Mouse (Mus musculus) stomach, embryonic 16.5 days (tissue): ENCODE results near the gene Rpl26. TPM values are rescaled to one million over a fixed set of nuclear protein-coding genes. Genes with fewer than 3 reads are reported as not detected.

Experiments used
- ATAC-seq: fragments of 200-750 bp; cut with Nextera tagmentation; 2 replicates; pipeline ENCODE4 v1.8.0; 2017; ENCODE audit warnings: moderate number of reproducible peaks, moderate TSS enrichment; ENCODE audit not compliant: insufficient read depth, low FRiP score
- H3K27ac ChIP-seq: fragments of 300-500 bp; sonication (generic); 2 replicates; pipeline ENCODE4 v1.5.1; 2014; ENCODE audit warnings: low read length
- H3K27me3 ChIP-seq: fragments of 300-500 bp; sonication (generic); 2 replicates; pipeline ENCODE4 v1.6.1; 2014; ENCODE audit warnings: low read length, control low read depth, mixed read lengths; ENCODE audit not compliant: control insufficient read depth, insufficient read depth
- H3K36me3 ChIP-seq: fragments of 300-500 bp; sonication (generic); 2 replicates; pipeline ENCODE4 v1.6.1; 2014; ENCODE audit warnings: low read length; ENCODE audit not compliant: control insufficient read depth, insufficient read depth
- H3K4me1 ChIP-seq: fragments of 300-500 bp; sonication (generic); 2 replicates; pipeline ENCODE4 v1.6.1; 2014; ENCODE audit warnings: low read length, control low read depth, mixed read lengths; ENCODE audit not compliant: control insufficient read depth, insufficient read depth
- H3K4me2 ChIP-seq: fragments of 300-500 bp; sonication (generic); 2 replicates; pipeline ENCODE4 v1.6.1; 2014; ENCODE audit warnings: low read depth, low read length, mixed read lengths
- H3K4me3 ChIP-seq: fragments of 300-500 bp; sonication (generic); replicated peaks from 2 replicates; pipeline ENCODE4 v1.5.1; 2014; ENCODE audit warnings: mild to moderate bottlenecking, low read length
- H3K9ac ChIP-seq: fragments of 300-500 bp; sonication (generic); 2 replicates; pipeline ENCODE4 v1.6.1; 2014; ENCODE audit warnings: low read length
- H3K9me3 ChIP-seq: fragments of 300-500 bp; sonication (generic); replicated peaks from 2 replicates; pipeline ENCODE4 v1.6.1; 2016; ENCODE audit warnings: low read length, control low read depth; ENCODE audit not compliant: control insufficient read depth
- WGBS: fragments of 180-500 bp; shearing (Covaris S2); extraction: QIAGEN DNeasy Blood & Tissue Kit; methylation state at CpG from one replicate; pipeline ENCODE4 v1.1.7; 2014; 5-methylcytosine and 5-hydroxymethylcytosine counted together
- polyA plus RNA-seq: library from polyadenylated mRNA; unstranded; fragments of >200 nt; fragmentation: Nextera tagmentation; extraction: Ambion mirVana; gene quantifications from 2 replicates; pipeline ENCODE4 v1.2.1, GENCODE M21; 2015

Gene Rpl26
- polyA plus RNA-seq, 1 experiment from 2014 or later = 932 TPM

DNA sequence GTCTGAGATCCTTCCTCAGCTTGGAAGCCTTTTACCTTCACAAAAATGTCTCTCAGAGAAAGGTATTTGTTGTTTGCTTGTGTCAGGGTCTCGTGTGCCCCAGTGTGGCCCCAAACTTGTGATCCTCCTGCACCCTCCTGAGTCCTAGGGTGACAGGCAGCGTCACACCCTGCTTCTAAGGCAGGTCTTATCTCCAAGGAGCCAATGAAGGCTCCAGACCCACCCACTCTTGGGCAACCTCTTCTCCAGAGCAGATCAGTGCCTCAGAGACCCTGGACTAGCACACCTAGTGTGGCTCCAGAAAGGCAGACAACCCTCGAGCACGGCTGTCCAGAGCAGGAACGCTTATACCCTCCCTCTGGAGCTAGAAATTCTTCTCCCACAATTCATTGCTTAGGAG lies 17.0 kb upstream of the Rpl26 start:
- WGBS = 55% methylated on average over 5 of the region's 5 CpGs
- H3K4me1 ChIP-seq = no peaks in the 10 kb centered on the region
- no peak overlapping the region for H3K9ac ChIP-seq
- no peaks in the 10 kb centered on the region for H3K9me3 ChIP-seq
- H3K27ac ChIP-seq = no peak overlapping the region
- no peak overlapping the region for H3K4me2 ChIP-seq
- 0 out of 2 replicates have a peak, but pooled peaks have one; percentile 60 for ATAC-seq
- H3K4me3 ChIP-seq = no peak overlapping the region
- H3K27me3 ChIP-seq = no peaks in the 10 kb centered on the region
- H3K36me3 ChIP-seq = no peaks in the 10 kb centered on the region

DNA sequence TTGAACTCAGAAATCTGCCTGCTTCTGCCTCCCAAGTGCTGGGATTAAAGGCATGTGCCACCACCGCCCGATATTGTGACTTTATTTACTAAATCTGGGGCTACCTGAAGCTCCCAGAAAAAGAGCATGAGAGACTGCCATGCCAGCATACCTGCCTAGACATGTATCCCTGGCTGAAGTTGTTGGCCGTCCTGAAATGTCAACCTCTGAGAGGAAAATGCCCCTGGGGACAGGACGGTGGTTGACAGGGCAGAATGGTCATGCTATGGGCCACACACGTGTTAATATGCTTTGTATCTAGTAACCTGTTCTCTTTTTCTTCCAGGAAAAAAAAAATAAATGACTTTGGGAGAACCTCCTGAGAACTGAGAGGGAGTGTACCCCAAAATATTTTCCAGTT lies 15.3 kb upstream of the Rpl26 start:
- Histone ChIP-seq H3K4me1 (no peaks in the 10 kb centered on the region), H3K27ac (no peak overlapping the region), H3K4me2 (no peak overlapping the region), H3K4me3 (no peak overlapping the region), H3K36me3 (no peaks in the 10 kb centered on the region), H3K9me3 (no peaks in the 10 kb centered on the region), H3K9ac (no peak overlapping the region), H3K27me3 (no peaks in the 10 kb centered on the region)
- 85% methylated on average over 5 of the region's 5 CpGs for WGBS
- ATAC-seq = no peak

DNA sequence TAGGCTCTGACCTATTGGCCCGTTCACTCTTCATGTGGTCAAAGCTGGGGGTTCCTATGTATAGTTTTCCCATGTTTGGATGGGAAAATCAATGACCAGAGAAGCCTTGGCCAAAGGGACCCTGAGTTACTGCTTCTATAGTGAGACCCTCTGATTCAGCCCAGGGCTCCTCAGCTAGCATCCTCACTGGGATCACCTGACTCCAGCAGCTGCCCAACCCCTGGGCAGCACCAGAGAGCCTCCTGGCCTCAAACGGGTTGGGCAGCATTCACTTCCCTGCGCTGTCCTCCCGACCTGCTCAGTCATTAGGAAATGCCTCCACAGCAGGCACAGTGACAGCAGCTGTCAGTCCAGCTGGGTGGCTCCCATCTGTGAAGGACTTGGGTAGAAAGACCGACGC lies 13.1 kb upstream of the Rpl26 start, which contains the start of gene Rnf222:
Gene Rnf222 (plus strand): TSS at position 301 of the 400 bp plus-strand sequence.
- no peaks in the 10 kb centered on the region for H3K27me3 ChIP-seq
- no peaks in the 10 kb centered on the region for H3K4me1 ChIP-seq
- H3K4me3 ChIP-seq = no peak within 1 kb of the TSS
- no peak within 1 kb of the TSS for H3K4me2 ChIP-seq
- WGBS = 26% methylated on average over 6 of the region's 6 CpGs
- H3K9ac ChIP-seq = no peak within 1 kb of the TSS
- H3K36me3 ChIP-seq = no peaks in the 10 kb centered on the region
- no peak for ATAC-seq
- H3K27ac ChIP-seq = peak within 1 kb of the TSS; percentile 29; the same call in 1 of the 2 replicates
- no peaks in the 10 kb centered on the region for H3K9me3 ChIP-seq

DNA sequence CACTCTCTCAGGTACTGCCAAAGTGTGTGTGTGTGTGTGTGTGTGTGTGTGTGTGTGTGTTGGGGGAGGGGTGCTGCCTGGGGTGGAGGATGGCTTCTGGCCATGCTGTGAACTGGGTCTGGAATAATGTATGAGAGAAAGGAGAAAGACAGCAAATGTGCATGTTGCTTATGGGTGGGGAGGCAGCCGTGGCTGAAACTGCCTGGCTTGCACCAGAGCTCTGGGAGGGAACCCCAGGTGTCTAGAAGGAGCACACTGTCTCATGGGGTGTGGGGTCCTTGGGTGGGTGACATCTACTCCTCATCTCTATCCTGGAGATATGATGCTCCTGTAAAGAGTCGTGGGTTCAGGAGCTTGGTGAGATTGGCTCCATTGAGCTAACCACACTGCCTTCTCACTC lies 12.7 kb upstream of the Rpl26 start:
- no peaks in the 10 kb centered on the region for H3K4me1 ChIP-seq
- no peaks in the 10 kb centered on the region for H3K36me3 ChIP-seq
- no peak overlapping the region for H3K9ac ChIP-seq
- no peak overlapping the region for H3K4me2 ChIP-seq
- no peaks in the 10 kb centered on the region for H3K9me3 ChIP-seq
- H3K4me3 ChIP-seq = no peak overlapping the region
- no peaks in the 10 kb centered on the region for H3K27me3 ChIP-seq
- ATAC-seq = no peak
- 74% methylated on average over 2 of the region's 2 CpGs for WGBS
- peak overlapping the region; percentile 29; the same call in 1 of the 2 replicates for H3K27ac ChIP-seq

DNA sequence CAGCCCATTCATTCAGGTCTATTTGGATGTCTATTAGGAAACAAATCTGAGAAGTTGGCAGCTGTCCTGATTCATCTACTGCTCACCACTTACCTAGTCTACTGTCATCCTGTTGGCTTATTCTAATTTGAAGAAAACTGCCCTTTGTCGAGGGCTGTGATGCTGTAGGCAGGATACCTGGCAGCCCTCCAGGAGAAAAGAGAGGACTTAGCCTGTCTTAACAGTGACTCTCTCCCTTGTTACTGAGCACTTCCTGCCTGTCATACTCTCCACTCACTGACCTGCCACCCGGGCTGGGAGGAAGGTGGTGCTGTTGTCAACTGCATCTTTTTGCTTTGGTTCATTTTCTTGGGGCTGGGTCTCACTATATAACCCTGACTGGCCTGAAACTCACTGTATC lies 10.8 kb upstream of the Rpl26 start:
- H3K4me1 ChIP-seq = no peaks in the 10 kb centered on the region
- H3K4me2 ChIP-seq = no peak overlapping the region
- no peak overlapping the region for H3K9ac ChIP-seq
- H3K4me3 ChIP-seq = no peak overlapping the region
- ATAC-seq = no peak; the same call in 1 of the 2 replicates
- H3K36me3 ChIP-seq = no peaks in the 10 kb centered on the region
- no peaks in the 10 kb centered on the region for H3K27me3 ChIP-seq
- no peaks in the 10 kb centered on the region for H3K9me3 ChIP-seq
- 22% methylated on average over 2 of the region's 2 CpGs for WGBS
- no peak overlapping the region for H3K27ac ChIP-seq

DNA sequence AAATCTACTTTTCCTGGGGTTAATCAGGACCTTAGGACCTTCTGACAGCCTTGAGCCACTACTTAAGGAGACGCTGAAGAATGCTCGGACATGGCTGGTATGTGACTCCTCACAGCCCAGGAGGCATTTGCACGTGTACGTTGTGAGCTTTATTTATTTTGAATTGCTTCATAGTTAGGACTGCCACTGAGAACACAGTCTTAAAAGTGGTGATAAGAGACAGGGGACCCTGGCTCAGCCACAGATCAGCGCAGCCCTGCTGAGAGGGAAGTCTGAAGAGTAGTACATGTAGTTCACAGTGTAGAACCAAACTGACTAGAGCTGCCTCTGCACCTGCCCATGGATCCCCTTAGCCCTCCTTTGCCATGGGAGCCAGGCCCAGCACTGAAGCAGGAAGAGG lies 9.6 kb upstream of the Rpl26 start:
- H3K4me3 ChIP-seq = no peak overlapping the region
- no peak overlapping the region for H3K4me2 ChIP-seq
- ATAC-seq = no peak
- H3K9ac ChIP-seq = no peak overlapping the region
- no peaks in the 10 kb centered on the region for H3K9me3 ChIP-seq
- H3K27ac ChIP-seq = no peak overlapping the region
- no peaks in the 10 kb centered on the region for H3K4me1 ChIP-seq
- no peaks in the 10 kb centered on the region for H3K36me3 ChIP-seq
- WGBS = 60% methylated on average over 5 of the region's 5 CpGs
- no peaks in the 10 kb centered on the region for H3K27me3 ChIP-seq

DNA sequence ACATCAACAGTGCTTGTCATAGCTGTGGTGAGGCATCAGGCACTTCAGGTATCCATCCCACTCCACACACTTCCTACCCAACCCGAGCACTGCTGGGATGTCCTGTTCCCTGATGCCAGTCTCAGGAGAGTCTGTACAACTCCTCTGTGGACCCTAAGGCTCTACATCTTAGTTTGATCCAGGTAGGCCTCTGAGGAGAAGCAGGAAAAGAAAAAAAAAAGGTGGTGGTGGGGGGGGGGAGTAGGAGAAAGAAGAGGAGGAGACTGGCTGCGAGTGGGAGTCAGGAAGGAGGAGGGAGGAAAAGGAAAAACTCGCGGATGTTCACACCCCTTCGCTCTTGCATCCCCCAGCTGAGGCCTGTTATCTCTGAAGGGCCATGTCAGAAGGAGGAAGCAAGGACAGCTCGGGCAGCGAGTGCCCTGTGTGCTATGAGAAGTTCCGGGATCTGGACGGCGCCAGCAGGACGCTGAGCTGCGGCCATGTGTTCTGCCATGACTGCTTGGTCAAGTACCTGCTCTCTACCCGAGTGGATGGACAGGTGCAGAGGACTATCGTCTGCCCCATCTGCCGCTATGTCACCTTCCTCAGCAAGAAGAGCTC lies 9.1 kb upstream of the Rpl26 start:
- no peak overlapping the region for H3K4me2 ChIP-seq
- no peaks in the 10 kb centered on the region for H3K36me3 ChIP-seq
- H3K9ac ChIP-seq = no peak overlapping the region
- H3K4me1 ChIP-seq = no peaks in the 10 kb centered on the region
- WGBS = 59% methylated on average over 15 of the region's 15 CpGs
- no peaks in the 10 kb centered on the region for H3K27me3 ChIP-seq
- H3K4me3 ChIP-seq = no peak overlapping the region
- H3K9me3 ChIP-seq = no peaks in the 10 kb centered on the region
- ATAC-seq = no peak
- no peak overlapping the region for H3K27ac ChIP-seq

DNA sequence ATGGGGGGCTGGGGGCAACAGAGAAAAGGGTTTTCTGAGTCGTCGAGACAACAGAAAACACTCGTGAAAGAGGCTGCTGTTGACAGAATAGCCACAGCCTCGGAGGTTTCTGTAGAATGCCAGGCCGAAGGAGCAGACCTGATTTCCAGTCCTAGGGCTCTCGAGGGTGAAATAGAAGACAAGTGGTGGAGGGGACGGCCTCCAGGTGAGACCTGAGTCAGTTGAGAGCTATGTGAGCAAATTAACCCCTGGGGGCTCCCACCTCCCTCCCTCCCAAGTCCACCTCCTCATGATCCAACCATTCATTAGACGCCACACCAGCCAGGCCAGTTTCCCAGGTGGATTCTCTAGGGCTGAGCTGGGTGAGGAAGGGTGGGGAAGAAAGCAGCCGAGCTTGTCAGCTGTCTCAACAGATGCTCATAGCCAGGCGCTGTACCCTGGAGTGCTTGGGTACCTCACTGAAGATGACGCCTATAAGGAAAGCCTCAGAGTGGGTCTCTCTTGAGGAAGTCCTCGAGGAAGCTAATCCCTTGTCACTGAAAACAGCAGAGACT lies 7.4 kb upstream of the Rpl26 start:
- ATAC-seq = no peak
- Histone ChIP-seq H3K4me3 (no peak overlapping the region), H3K27me3 (no peaks in the 10 kb centered on the region), H3K36me3 (no peaks in the 10 kb centered on the region), H3K4me2 (no peak overlapping the region), H3K27ac (no peak overlapping the region; the same call in 1 of the 2 replicates), H3K9ac (no peak overlapping the region), H3K9me3 (no peaks in the 10 kb centered on the region), H3K4me1 (no peaks in the 10 kb centered on the region)
- 57% methylated on average over 12 of the region's 12 CpGs for WGBS

DNA sequence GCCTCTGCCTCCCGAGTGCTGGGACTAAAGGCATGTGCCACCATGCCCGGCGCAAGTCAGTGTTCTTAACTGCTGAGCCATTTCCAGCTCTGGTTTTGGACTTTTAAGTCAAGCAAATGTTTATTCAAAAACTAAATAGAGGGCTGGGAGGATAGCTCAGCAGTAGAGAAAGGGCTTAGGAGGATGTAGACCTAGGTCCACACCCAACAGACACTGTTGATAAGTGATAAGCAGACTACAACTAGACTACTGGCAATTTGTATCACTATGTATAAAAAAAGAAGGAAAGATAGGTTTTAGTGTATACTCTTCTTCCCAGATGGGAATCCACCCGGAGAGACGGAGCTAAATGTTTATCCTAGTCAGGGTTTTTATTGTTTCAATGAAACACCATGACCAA lies 5.1 kb upstream of the Rpl26 start:
- H3K9me3 ChIP-seq = no peaks in the 10 kb centered on the region
- H3K4me3 ChIP-seq = no peak overlapping the region
- H3K9ac ChIP-seq = no peak overlapping the region
- H3K4me1 ChIP-seq = peaks cover 4% of the 10 kb centered on the region
- ATAC-seq = no peak
- H3K4me2 ChIP-seq = no peak overlapping the region
- H3K36me3 ChIP-seq = no peaks in the 10 kb centered on the region
- WGBS = 80% methylated on average over 5 of the region's 5 CpGs
- no peaks in the 10 kb centered on the region for H3K27me3 ChIP-seq
- no peak overlapping the region for H3K27ac ChIP-seq
